Mouse (Mus musculus): ENCODE measurements around the gene Cnpy3. TPM values are rescaled to one million over a fixed set of nuclear protein-coding genes. Genes with fewer than 3 reads are reported as not detected.
"Not testable (repeated sequence)": the region's sequence is repeated elsewhere in the genome, so short reads cannot be mapped to it uniquely, and the experiment has no call there.

The Cnpy3 gene
- polyA plus RNA-seq (2014; fragmentation: Nextera tagmentation; extraction: Ambion mirVana), result 53.1 and 54.9 TPM in 2 replicates

DNA sequence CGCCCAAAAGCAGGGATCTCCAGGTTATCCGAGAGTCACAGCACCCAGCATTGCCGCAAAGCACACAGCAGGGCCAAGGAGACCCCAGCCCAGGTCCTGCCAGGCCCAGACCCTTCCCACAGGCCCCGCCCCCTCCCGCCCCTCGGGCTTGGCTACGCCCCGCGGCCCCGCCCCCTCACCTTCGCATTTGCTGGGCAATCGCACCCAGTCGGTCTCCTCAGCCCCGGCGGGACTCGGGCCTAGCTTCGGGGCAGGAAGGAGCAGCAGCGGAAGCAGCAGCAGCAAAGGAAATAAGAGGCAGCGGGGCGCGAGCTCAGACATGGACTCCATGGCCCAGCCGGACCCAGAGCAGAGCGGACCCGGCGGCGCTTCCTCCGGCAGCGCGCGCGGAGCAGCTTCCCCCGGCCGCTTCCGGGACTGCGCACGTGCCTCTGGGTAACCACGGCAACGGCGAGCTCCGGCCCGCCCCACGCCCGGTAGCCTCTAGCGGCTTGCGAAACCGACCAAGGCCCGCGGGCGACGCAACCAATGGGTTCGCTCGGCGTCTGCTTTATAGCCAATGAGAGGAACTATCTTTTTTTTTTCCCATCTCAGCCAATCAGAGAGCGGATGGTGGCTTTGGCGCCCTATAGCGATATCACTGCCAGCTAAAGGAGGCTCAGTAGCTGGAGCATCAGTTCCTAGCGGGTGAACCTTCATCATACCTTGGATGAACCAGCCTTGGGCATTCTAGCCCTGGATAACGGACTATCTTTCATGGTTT, at the start of gene Cnpy3:
Cnpy3 (minus strand) TSS at position 421 of the 763 bp plus-strand sequence.
- ATAC-seq (ENCODE audit: insufficient read depth, low FRiP score, low TSS enrichment), result peak; percentile 98
- under 1% methylated on average over 54 of the region's 58 CpGs for WGBS
- peak; percentile 99 for DNase-seq (ENCODE audit: low spot score)

DNA sequence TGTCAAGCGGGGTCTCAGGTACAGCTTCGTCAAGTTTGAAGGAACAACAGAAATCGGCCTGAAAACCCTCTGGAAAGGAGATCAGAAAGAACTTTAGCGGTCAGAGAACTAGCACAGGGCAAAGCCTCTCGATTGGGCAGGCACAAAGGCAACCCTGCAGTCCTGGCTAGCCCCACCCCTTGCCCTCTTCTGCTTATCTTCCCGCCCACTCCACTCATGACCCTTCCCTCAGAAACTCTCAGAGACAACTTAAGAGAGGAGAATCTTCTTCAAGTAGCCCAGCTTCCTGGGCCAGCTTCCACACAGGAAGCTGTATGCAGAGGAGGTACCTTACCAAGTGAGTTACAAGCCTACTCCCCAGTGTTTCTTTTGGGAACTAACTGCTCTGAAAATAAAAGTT, 49.7 kb upstream of the Cnpy3 start:
- DNase-seq (ENCODE audit: low spot score) (no peak), ATAC-seq (ENCODE audit: insufficient read depth, low FRiP score, low TSS enrichment) (no peak)
- whole genome bisulfite sequencing, result 88% methylated on average over 6 of the region's 6 CpGs
- Histone ChIP-seq H3K4me2 (ENCODE audit: low read depth) (no peak overlapping the region), H3K9ac (ENCODE audit: low read length) (no peak overlapping the region), H3K4me1 (ENCODE audit: control insufficient read depth, insufficient read depth, low read length) (no peaks in the 10 kb centered on the region), H3K27me3 (ENCODE audit: control insufficient read depth, insufficient read depth, low read length) (no peaks in the 10 kb centered on the region), H3K36me3 (ENCODE audit: control insufficient read depth, insufficient read depth, low read length) (peaks cover 7% of the 10 kb centered on the region; the same call in 1 of the 2 replicates), H3K4me3 (ENCODE audit: low read depth, low read length) (no peak overlapping the region), H3K9me3 (ENCODE audit: control insufficient read depth, low read length) (no peaks in the 10 kb centered on the region), H3K27ac (ENCODE audit: low read depth, low read length) (no peak overlapping the region)

More for the DNA sequence above, at the start of gene Cnpy3:
- no peaks in the 10 kb centered on the region for H3K27me3 ChIP-seq (ENCODE audit: control insufficient read depth, insufficient read depth, low read length)
- H3K9me3 ChIP-seq (ENCODE audit: control insufficient read depth, low read length), result no peaks in the 10 kb centered on the region
- peak within 1 kb of the TSS; percentile 75 for H3K27ac ChIP-seq (ENCODE audit: low read depth, low read length)
- peak within 1 kb of the TSS; percentile 64 for H3K4me3 ChIP-seq (ENCODE audit: low read depth, low read length)
- H3K9ac ChIP-seq (ENCODE audit: low read length), result peak within 1 kb of the TSS; percentile 68
- peak within 1 kb of the TSS; percentile 79 for H3K4me2 ChIP-seq (ENCODE audit: low read depth)
- H3K36me3 ChIP-seq (ENCODE audit: control insufficient read depth, insufficient read depth, low read length), result peaks cover 4% of the 10 kb centered on the region
- H3K4me1 ChIP-seq (ENCODE audit: control insufficient read depth, insufficient read depth, low read length), result peaks cover 7% of the 10 kb centered on the region; the same call in 1 of the 2 replicates

GRCm38 (mm10) chr17:46799680-46800079, 47.7 kb upstream of the Cnpy3 start:
- no peak overlapping the region for H3K9ac ChIP-seq (ENCODE audit: low read length)
- DNase-seq (ENCODE audit: low spot score) (no peak), ATAC-seq (ENCODE audit: insufficient read depth, low FRiP score, low TSS enrichment) (no peak)
- H3K4me3 ChIP-seq (ENCODE audit: low read depth, low read length), result no peak overlapping the region
- 88% methylated on average over 10 of the region's 10 CpGs for WGBS
- H3K27me3 ChIP-seq (ENCODE audit: control insufficient read depth, insufficient read depth, low read length), result no peaks in the 10 kb centered on the region
- peaks cover 7% of the 10 kb centered on the region; the same call in 1 of the 2 replicates for H3K36me3 ChIP-seq (ENCODE audit: control insufficient read depth, insufficient read depth, low read length)
- no peak overlapping the region for H3K4me2 ChIP-seq (ENCODE audit: low read depth)
- no peak overlapping the region for H3K27ac ChIP-seq (ENCODE audit: low read depth, low read length)
- no peaks in the 10 kb centered on the region for H3K9me3 ChIP-seq (ENCODE audit: control insufficient read depth, low read length)
- no peaks in the 10 kb centered on the region for H3K4me1 ChIP-seq (ENCODE audit: control insufficient read depth, insufficient read depth, low read length)

DNA sequence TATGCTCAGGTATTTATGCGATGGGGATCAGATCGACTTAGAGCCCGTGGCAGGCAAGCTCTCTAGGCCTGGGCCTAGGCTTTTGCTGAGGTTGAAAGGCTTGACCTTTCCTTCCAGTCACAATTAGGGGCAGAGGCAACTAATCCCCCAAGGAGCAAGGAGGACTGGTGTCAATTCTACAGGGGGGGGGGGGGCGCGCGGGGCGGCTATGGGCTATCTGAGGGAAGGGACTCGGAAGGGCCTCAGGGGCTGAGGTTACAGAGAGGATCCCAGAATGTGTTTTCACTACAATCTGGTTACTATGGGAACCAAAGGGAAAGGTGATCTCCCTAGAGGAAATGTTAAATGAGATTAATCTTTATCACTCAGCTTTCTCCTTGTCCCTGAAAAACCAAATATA, 45.4 kb upstream of the Cnpy3 start:
- no peak for DNase-seq (ENCODE audit: low spot score)
- Histone ChIP-seq H3K4me3 (ENCODE audit: low read depth, low read length) (no peak overlapping the region), H3K4me1 (ENCODE audit: control insufficient read depth, insufficient read depth, low read length) (no peaks in the 10 kb centered on the region), H3K36me3 (ENCODE audit: control insufficient read depth, insufficient read depth, low read length) (peaks cover 7% of the 10 kb centered on the region; the same call in 1 of the 2 replicates), H3K9me3 (ENCODE audit: control insufficient read depth, low read length) (no peaks in the 10 kb centered on the region), H3K4me2 (ENCODE audit: low read depth) (no peak overlapping the region), H3K9ac (ENCODE audit: low read length) (no peak overlapping the region), H3K27ac (ENCODE audit: low read depth, low read length) (no peak overlapping the region), H3K27me3 (ENCODE audit: control insufficient read depth, insufficient read depth, low read length) (no peaks in the 10 kb centered on the region)
- 64% methylated on average over 5 of the region's 8 CpGs for WGBS
- no peak for ATAC-seq (ENCODE audit: insufficient read depth, low FRiP score, low TSS enrichment)

- WGBS, result 91% methylated on average over 4 of the region's 4 CpGs
- Histone ChIP-seq H3K27me3 (ENCODE audit: control insufficient read depth, insufficient read depth, low read length) (no peaks in the 10 kb centered on the region), H3K9ac (ENCODE audit: low read length) (no peak overlapping the region), H3K27ac (ENCODE audit: low read depth, low read length) (no peak overlapping the region), H3K9me3 (ENCODE audit: control insufficient read depth, low read length) (no peaks in the 10 kb centered on the region), H3K4me2 (ENCODE audit: low read depth) (no peak overlapping the region), H3K4me3 (ENCODE audit: low read depth, low read length) (no peak overlapping the region), H3K36me3 (ENCODE audit: control insufficient read depth, insufficient read depth, low read length) (peaks cover 7% of the 10 kb centered on the region; the same call in 1 of the 2 replicates), H3K4me1 (ENCODE audit: control insufficient read depth, insufficient read depth, low read length) (no peaks in the 10 kb centered on the region)
- ATAC-seq (ENCODE audit: insufficient read depth, low FRiP score, low TSS enrichment) (no peak), DNase-seq (ENCODE audit: low spot score) (no peak)
These were observed 44.7 kb upstream of the Cnpy3 start for GRCm38 (mm10) chr17:46796743-46797142.

- ATAC-seq (ENCODE audit: insufficient read depth, low FRiP score, low TSS enrichment) (no peak), DNase-seq (ENCODE audit: low spot score) (no peak)
- no peak overlapping the region for H3K4me3 ChIP-seq (ENCODE audit: low read depth, low read length)
- H3K9ac ChIP-seq (ENCODE audit: low read length), result no peak overlapping the region
- no peaks in the 10 kb centered on the region for H3K27me3 ChIP-seq (ENCODE audit: control insufficient read depth, insufficient read depth, low read length)
- no peaks in the 10 kb centered on the region for H3K9me3 ChIP-seq (ENCODE audit: control insufficient read depth, low read length)
- no peaks in the 10 kb centered on the region for H3K4me1 ChIP-seq (ENCODE audit: control insufficient read depth, insufficient read depth, low read length)
- 87% methylated on average over 2 of the region's 2 CpGs for WGBS
- no peaks in the 10 kb centered on the region for H3K36me3 ChIP-seq (ENCODE audit: control insufficient read depth, insufficient read depth, low read length)
- H3K4me2 ChIP-seq (ENCODE audit: low read depth), result no peak overlapping the region
- H3K27ac ChIP-seq (ENCODE audit: low read depth, low read length), result no peak overlapping the region
These were observed 40.9 kb upstream of the Cnpy3 start for GRCm38 (mm10) chr17:46792963-46793362.

DNA sequence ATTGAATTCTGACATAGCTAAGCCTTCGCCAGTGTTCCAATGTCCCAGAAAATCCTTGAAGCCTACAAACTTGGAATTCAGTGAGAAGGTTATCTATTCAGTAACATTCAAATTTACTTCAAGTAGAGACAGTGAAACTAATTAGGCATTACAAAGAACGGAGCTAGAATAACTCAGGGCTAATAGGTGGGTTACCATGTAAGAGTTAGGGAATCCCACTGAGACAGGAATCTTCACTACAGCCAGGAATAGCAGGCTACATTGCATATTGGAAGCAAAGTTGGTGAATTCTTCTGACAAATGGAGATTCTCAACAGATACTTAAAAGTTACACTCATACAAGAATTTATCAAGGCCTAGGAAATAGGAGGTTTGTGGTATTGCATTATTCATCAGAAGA, 36.0 kb upstream of the Cnpy3 start:
- not testable (repeated sequence) for H3K4me1 ChIP-seq (ENCODE audit: control insufficient read depth, insufficient read depth, low read length); H3K27ac ChIP-seq (ENCODE audit: low read depth, low read length); H3K36me3 ChIP-seq (ENCODE audit: control insufficient read depth, insufficient read depth, low read length); H3K9me3 ChIP-seq (ENCODE audit: control insufficient read depth, low read length); H3K4me3 ChIP-seq (ENCODE audit: low read depth, low read length); H3K27me3 ChIP-seq (ENCODE audit: control insufficient read depth, insufficient read depth, low read length); DNase-seq (ENCODE audit: low spot score); ATAC-seq (ENCODE audit: insufficient read depth, low FRiP score, low TSS enrichment); H3K4me2 ChIP-seq (ENCODE audit: low read depth); H3K9ac ChIP-seq (ENCODE audit: low read length)
- WGBS, result 59% methylated on average over 2 of the region's 2 CpGs

GRCm38 (mm10) chr17:46786952-46787351, 34.9 kb upstream of the Cnpy3 start:
- no peak overlapping the region for H3K4me3 ChIP-seq (ENCODE audit: low read depth, low read length)
- H3K9ac ChIP-seq (ENCODE audit: low read length), result no peak overlapping the region
- no peaks in the 10 kb centered on the region for H3K36me3 ChIP-seq (ENCODE audit: control insufficient read depth, insufficient read depth, low read length)
- ATAC-seq (ENCODE audit: insufficient read depth, low FRiP score, low TSS enrichment), result no peak
- no peak for DNase-seq (ENCODE audit: low spot score)
- H3K4me2 ChIP-seq (ENCODE audit: low read depth), result no peak overlapping the region
- no peaks in the 10 kb centered on the region for H3K4me1 ChIP-seq (ENCODE audit: control insufficient read depth, insufficient read depth, low read length)
- H3K9me3 ChIP-seq (ENCODE audit: control insufficient read depth, low read length), result no peaks in the 10 kb centered on the region
- no peaks in the 10 kb centered on the region for H3K27me3 ChIP-seq (ENCODE audit: control insufficient read depth, insufficient read depth, low read length)
- WGBS, result 89% methylated on average over 5 of the region's 5 CpGs
- no peak overlapping the region for H3K27ac ChIP-seq (ENCODE audit: low read depth, low read length)

GRCm38 (mm10) chr17:46783222-46783565, 31.2 kb upstream of the Cnpy3 start:
- Histone ChIP-seq H3K27ac (ENCODE audit: low read depth, low read length) (0 out of 2 replicates have a peak overlapping the region, but pooled peaks have one; percentile 60), H3K9me3 (ENCODE audit: control insufficient read depth, low read length) (no peaks in the 10 kb centered on the region), H3K4me1 (ENCODE audit: control insufficient read depth, insufficient read depth, low read length) (no peaks in the 10 kb centered on the region), H3K9ac (ENCODE audit: low read length) (no peak overlapping the region; the same call in 1 of the 2 replicates), H3K27me3 (ENCODE audit: control insufficient read depth, insufficient read depth, low read length) (no peaks in the 10 kb centered on the region), H3K4me3 (ENCODE audit: low read depth, low read length) (peak overlapping the region; percentile 75), H3K36me3 (ENCODE audit: control insufficient read depth, insufficient read depth, low read length) (peaks cover 17% of the 10 kb centered on the region), H3K4me2 (ENCODE audit: low read depth) (peak overlapping the region; percentile 38)
- WGBS, result 82% methylated on average over 2 of the region's 2 CpGs
- no peak for DNase-seq (ENCODE audit: low spot score)
- ATAC-seq (ENCODE audit: insufficient read depth, low FRiP score, low TSS enrichment), result no peak; the same call in 1 of the 2 replicates

Measured in neural tube, embryonic 11.5 days (tissue).